Mouse (Mus musculus) T-cell, adult 66 days (primary cell): ENCODE measurements around the gene Gm27179. TPM values are rescaled to one million over a fixed set of nuclear protein-coding genes. Genes with fewer than 3 reads are reported as not detected.

ENCODE experiments used
- total RNA-seq, 2 experiments: library from RNA; stranded (reverse); gene quantifications; 3 replicates in 1 of 2; 4 replicates in 1 of 2; pipeline ENCODE4 v1.2.4; 2023

The Gm27179 gene
- not detected for total RNA-seq

GRCm38 (mm10) chr14:69512449-69512848, at the start of gene Gm27179:
TSS of gene Gm27179 (minus strand) at chr14:69512549.

GRCm38 (mm10) chr14:69555110-69555831, 42.9 kb upstream of the Gm27179 start, which contains the start of gene Entpd4b:
TSS of gene Entpd4b (plus strand) at chr14:69555424.

GRCm38 (mm10) chr14:69503174-69503573, 9.2 kb downstream of the Gm27179 start, which contains the start of gene Gm16867:
TSS of gene Gm16867 (minus strand) at chr14:69503362.

Other genes with a start within 250 kb of the Gm27179 start
- gene Synb, start 218.2 kb downstream of the Gm27179 start, total RNA-seq = not detected
- 1 to 10 TPM; 2.9 to 7.1 TPM for gene Gm16867, start 9.2 kb downstream of the Gm27179 start, total RNA-seq
- gene Entpd4b, start 42.9 kb upstream of the Gm27179 start, total RNA-seq = 10 to 100 TPM; 17.9 to 19.6 TPM